Mouse (Mus musculus) frontal cortex, adult (tissue): Measurements from ENCODE around the gene Sec16b.

Experiments used
- ATAC-seq: cut with Nextera tagmentation; 2 replicates; pipeline ENCODE4 v1.9.2; 2017; ENCODE audit warnings: mild to moderate bottlenecking, moderate library complexity, mixed read lengths; ENCODE audit not compliant: low TSS enrichment

Gene Sec16b

GRCm38 (mm10) chr1:157513559-157513958 is 7.0 kb downstream of the Sec16b start:
- ATAC-seq = no peak; the same call in 1 of the 2 replicates

GRCm38 (mm10) chr1:157514298-157514697 is 7.8 kb downstream of the Sec16b start:
- no peak for ATAC-seq

GRCm38 (mm10) chr1:157516838-157517808 is 10.6 kb downstream of the Sec16b start:
- ATAC-seq = no peak

GRCm38 (mm10) chr1:157518111-157518523 is 11.6 kb downstream of the Sec16b start:
- peak; percentile 85 for ATAC-seq

GRCm38 (mm10) chr1:157519396-157519795 is 12.9 kb downstream of the Sec16b start:
- no peak for ATAC-seq

- no peak for ATAC-seq
These were observed 15.8 kb downstream of the Sec16b start for GRCm38 (mm10) chr1:157522322-157522721.

GRCm38 (mm10) chr1:157524775-157525174 is 18.2 kb downstream of the Sec16b start:
- ATAC-seq = no peak

GRCm38 (mm10) chr1:157525692-157526354 is 19.3 kb downstream of the Sec16b start:
- no peak for ATAC-seq

- ATAC-seq = no peak
These were observed 20.1 kb downstream of the Sec16b start for GRCm38 (mm10) chr1:157526625-157527024.

- no peak for ATAC-seq
These were observed 26.4 kb downstream of the Sec16b start for GRCm38 (mm10) chr1:157532826-157533460.

- ATAC-seq = no peak
These were observed 29.0 kb downstream of the Sec16b start for GRCm38 (mm10) chr1:157535571-157535970.

- peak; percentile 74 for ATAC-seq
These were observed 29.9 kb downstream of the Sec16b start for GRCm38 (mm10) chr1:157536471-157536870.

- peak; percentile 42; the same call in 1 of the 2 replicates for ATAC-seq
These were observed 31.1 kb downstream of the Sec16b start for GRCm38 (mm10) chr1:157537636-157538035.

- no peak for ATAC-seq
These were observed 38.5 kb downstream of the Sec16b start for GRCm38 (mm10) chr1:157545056-157545455.

GRCm38 (mm10) chr1:157547658-157548057 is 41.1 kb downstream of the Sec16b start:
- no peak for ATAC-seq

- no peak for ATAC-seq
These were observed 43.2 kb downstream of the Sec16b start for GRCm38 (mm10) chr1:157549721-157550120.

- ATAC-seq = peak; percentile 64
These were observed 46.4 kb downstream of the Sec16b start for GRCm38 (mm10) chr1:157552749-157553451.

- 0 out of 2 replicates have a peak, but pooled peaks have one; percentile 15 for ATAC-seq
These were observed 47.6 kb downstream of the Sec16b start for GRCm38 (mm10) chr1:157554163-157554562.

GRCm38 (mm10) chr1:157554686-157555530 is 48.4 kb downstream of the Sec16b start:
- 0 out of 2 replicates have a peak, but pooled peaks have one; percentile 8 for ATAC-seq

GRCm38 (mm10) chr1:157555738-157556137 is 49.2 kb downstream of the Sec16b start:
- peak; percentile 63 for ATAC-seq
